Mouse (Mus musculus): ENCODE data around the gene B3gnt9.
"Not testable (repeated sequence)": the region's sequence is repeated elsewhere in the genome, so short reads cannot be mapped to it uniquely, and the experiment has no call there.

B3gnt9 gene

GRCm38 (mm10) chr8:105254966-105255350 is at the start of gene B3gnt9:
TSS of gene B3gnt9 (minus strand) at chr8:105255153.
- in situ Hi-C loops (cut with MboI), result loop anchor here (25.0 kb wide), 1 partner anchor 618 kb away; the partner anchor contains the start of genes Ciao2b and Rrad

GRCm38 (mm10) chr8:105303874-105304273 is 48.9 kb upstream of the B3gnt9 start:
- in situ Hi-C loops (cut with MboI), result no loop called here

GRCm38 (mm10) chr8:105303396-105303795 is 48.4 kb upstream of the B3gnt9 start:
- in situ Hi-C loops (cut with MboI), result no loop called here

- in situ Hi-C loops (cut with MboI), result no loop called here
Measured at GRCm38 (mm10) chr8:105299962-105300361, 45.0 kb upstream of the B3gnt9 start.

GRCm38 (mm10) chr8:105298351-105299252 is 43.6 kb upstream of the B3gnt9 start:
- in situ Hi-C loops (cut with MboI), result no loop called here

- in situ Hi-C loops (cut with MboI), result no loop called here
Measured at GRCm38 (mm10) chr8:105297511-105298192, 42.7 kb upstream of the B3gnt9 start, which contains the start of gene E2f4. TSS of gene E2f4 (plus strand) at chr8:105297663.

GRCm38 (mm10) chr8:105295895-105296573 is 41.1 kb upstream of the B3gnt9 start, which contains the start of gene Exoc3l:
TSS of gene Exoc3l (minus strand) at chr8:105296101.
- in situ Hi-C loops (cut with MboI), result no loop called here

- in situ Hi-C loops (cut with MboI), result no loop called here
Measured at GRCm38 (mm10) chr8:105295256-105295655, 40.3 kb upstream of the B3gnt9 start.

GRCm38 (mm10) chr8:105294776-105295175 is 39.8 kb upstream of the B3gnt9 start:
- in situ Hi-C loops (cut with MboI), result no loop called here

GRCm38 (mm10) chr8:105293405-105293804 is 38.5 kb upstream of the B3gnt9 start:
- in situ Hi-C loops (cut with MboI), result no loop called here

GRCm38 (mm10) chr8:105292471-105292870 is 37.5 kb upstream of the B3gnt9 start:
- in situ Hi-C loops (cut with MboI), result no loop called here

- in situ Hi-C loops (cut with MboI), result not testable (repeated sequence)
Measured at GRCm38 (mm10) chr8:105291802-105292201, 36.8 kb upstream of the B3gnt9 start.

- in situ Hi-C loops (cut with MboI), result not testable (repeated sequence)
Measured at GRCm38 (mm10) chr8:105291364-105291763, 36.4 kb upstream of the B3gnt9 start.

GRCm38 (mm10) chr8:105290554-105291314 is 35.8 kb upstream of the B3gnt9 start:
- in situ Hi-C loops (cut with MboI), result no loop called here

GRCm38 (mm10) chr8:105289805-105290460 is 35.0 kb upstream of the B3gnt9 start, which contains the start of gene 4931428F04Rik:
TSS of gene 4931428F04Rik (minus strand) at chr8:105289864.
- in situ Hi-C loops (cut with MboI), result no loop called here

- in situ Hi-C loops (cut with MboI), result no loop called here
Measured at GRCm38 (mm10) chr8:105288958-105289732, 34.2 kb upstream of the B3gnt9 start.

- in situ Hi-C loops (cut with MboI), result no loop called here
Measured at GRCm38 (mm10) chr8:105288231-105288630, 33.3 kb upstream of the B3gnt9 start.

GRCm38 (mm10) chr8:105286907-105287306 is 32.0 kb upstream of the B3gnt9 start:
- in situ Hi-C loops (cut with MboI), result no loop called here

GRCm38 (mm10) chr8:105285514-105285913 is 30.6 kb upstream of the B3gnt9 start:
- in situ Hi-C loops (cut with MboI), result no loop called here

- in situ Hi-C loops (cut with MboI), result no loop called here
Measured at GRCm38 (mm10) chr8:105283074-105283473, 28.1 kb upstream of the B3gnt9 start.

Measured in mature B cell (primary cell).